Mouse (Mus musculus) intestine, postnatal 0 days (tissue): ENCODE results near the gene Ebf3. TPM values are rescaled to one million over a fixed set of nuclear protein-coding genes. Genes with fewer than 3 reads are reported as not detected.

ENCODE experiments used
- ATAC-seq: fragments of 200-750 bp; cut with Nextera tagmentation; 2 replicates; pipeline ENCODE4 v1.8.0; 2017; ENCODE audit warnings: mild to moderate bottlenecking, moderate TSS enrichment, moderate library complexity
- H3K27ac ChIP-seq: fragments of 300-500 bp; sonication (generic); 2 replicates; pipeline ENCODE4 v1.5.1; 2014; ENCODE audit warnings: mild to moderate bottlenecking, low read depth, low read length, moderate library complexity
- H3K27me3 ChIP-seq: fragments of 300-500 bp; sonication (generic); replicated peaks from 2 replicates; pipeline ENCODE4 v1.6.1; 2014; ENCODE audit warnings: low read length, mixed read lengths; ENCODE audit not compliant: control insufficient read depth, insufficient read depth
- H3K36me3 ChIP-seq: fragments of 300-500 bp; sonication (generic); 2 replicates; pipeline ENCODE4 v1.6.1; 2014; ENCODE audit warnings: mild to moderate bottlenecking, moderate library complexity; ENCODE audit not compliant: control insufficient read depth, insufficient read depth
- H3K4me1 ChIP-seq: fragments of 300-500 bp; sonication (generic); replicated peaks from 2 replicates; pipeline ENCODE4 v1.6.1; 2014; ENCODE audit warnings: antibody characterized with exemption, low read length, mixed read lengths; ENCODE audit not compliant: control insufficient read depth, insufficient read depth
- H3K4me2 ChIP-seq: fragments of 300-500 bp; sonication (generic); replicated peaks from 2 replicates; pipeline ENCODE4 v1.6.1; 2014; ENCODE audit warnings: low read depth, mild to moderate bottlenecking, moderate library complexity
- H3K4me3 ChIP-seq: fragments of 300-500 bp; sonication (generic); 2 replicates; pipeline ENCODE4 v1.5.1; 2014; ENCODE audit warnings: low read depth, low read length
- H3K9ac ChIP-seq: fragments of 300-500 bp; sonication (generic); 2 replicates; pipeline ENCODE4 v1.6.1; 2014; ENCODE audit warnings: mild to moderate bottlenecking, low read depth, low read length
- H3K9me3 ChIP-seq: fragments of 300-500 bp; sonication (generic); 2 replicates; pipeline ENCODE4 v1.6.1; 2016; ENCODE audit warnings: mixed run types; ENCODE audit not compliant: control insufficient read depth
- CTCF ChIP-seq: sonication (generic); IDR thresholded peaks from 2 replicates; pipeline ENCODE4 v1.5.1; 2016; ENCODE audit warnings: low read depth, mild to moderate bottlenecking, control low read depth, antibody characterized with exemption, moderate library complexity
- WGBS: fragments of 180-500 bp; shearing (Covaris S2); extraction: QIAGEN DNeasy Blood & Tissue Kit; methylation state at CpG from one replicate; pipeline ENCODE4 v1.1.7; 2014; 5-methylcytosine and 5-hydroxymethylcytosine counted together
- polyA plus RNA-seq: library from polyadenylated mRNA; unstranded; fragments of >200 nt; fragmentation: Nextera tagmentation; extraction: Ambion mirVana; gene quantifications from 2 replicates; pipeline ENCODE4 v1.2.1, GENCODE M21; 2015

Gene Ebf3
- polyA plus RNA-seq, 1 experiment from 2014 or later = 0.31 TPM

DNA sequence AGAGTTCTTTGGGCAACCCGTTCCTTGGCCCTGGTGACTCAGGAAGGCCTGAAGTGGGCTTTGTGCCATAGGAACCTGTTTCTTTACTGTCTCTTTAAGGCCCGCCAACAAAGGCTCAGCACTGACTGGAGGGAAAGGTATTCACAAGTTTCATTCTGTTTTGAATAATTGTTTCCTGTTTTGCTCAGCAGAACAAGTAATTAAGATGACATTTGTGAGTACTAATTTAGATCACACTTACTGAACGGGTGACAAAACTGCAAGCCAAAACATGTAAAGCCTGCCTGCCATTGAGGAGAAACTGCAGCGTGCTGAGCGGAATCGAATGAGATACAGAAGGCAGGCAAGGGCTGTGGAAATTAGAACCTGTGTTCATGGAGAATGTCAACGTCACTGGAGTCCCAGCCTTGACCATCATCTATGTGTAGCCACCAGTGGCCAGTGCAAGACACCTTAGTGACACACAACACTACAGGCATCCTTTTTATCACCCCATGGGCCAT lies 121.4 kb downstream of the Ebf3 start:
- H3K9me3 ChIP-seq = no peaks in the 10 kb centered on the region
- H3K4me1 ChIP-seq = 0 out of 2 replicates have a peak, but pooled peaks cover 4% of the 10 kb centered on the region
- 0 out of 2 replicates have a peak, but pooled peaks cover 2% of the 10 kb centered on the region for H3K27me3 ChIP-seq
- H3K36me3 ChIP-seq = no peaks in the 10 kb centered on the region
- 77% methylated on average over 7 of the region's 7 CpGs for WGBS
- no peak for ATAC-seq
- H3K27ac ChIP-seq = no peak overlapping the region
- H3K4me3 ChIP-seq = no peak overlapping the region
- H3K9ac ChIP-seq = no peak overlapping the region
- no peak overlapping the region for H3K4me2 ChIP-seq
- TF ChIP-seq CTCF = no peak

DNA sequence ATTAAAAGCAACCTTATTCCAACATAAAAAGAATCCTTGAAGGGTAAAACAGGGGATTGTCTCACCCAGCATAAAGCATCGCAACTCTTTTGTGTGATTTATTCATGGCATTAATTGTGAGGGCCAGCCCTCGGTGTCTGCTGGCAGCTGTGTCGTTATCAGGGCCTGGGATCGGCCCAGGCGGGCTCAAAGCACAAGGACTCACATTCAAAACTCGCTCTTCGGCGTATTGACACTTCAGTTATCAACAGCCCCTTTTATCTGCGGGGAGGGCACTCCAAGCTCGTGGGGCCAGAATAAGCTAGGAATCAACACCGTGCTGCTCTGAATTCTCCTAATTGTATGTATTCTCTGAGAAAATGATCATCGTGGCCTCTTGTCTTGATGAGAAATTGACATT lies 122.4 kb downstream of the Ebf3 start:
- whole genome bisulfite sequencing = 34% methylated on average over 12 of the region's 12 CpGs
- TF ChIP-seq CTCF = no peak
- no peak for ATAC-seq

DNA sequence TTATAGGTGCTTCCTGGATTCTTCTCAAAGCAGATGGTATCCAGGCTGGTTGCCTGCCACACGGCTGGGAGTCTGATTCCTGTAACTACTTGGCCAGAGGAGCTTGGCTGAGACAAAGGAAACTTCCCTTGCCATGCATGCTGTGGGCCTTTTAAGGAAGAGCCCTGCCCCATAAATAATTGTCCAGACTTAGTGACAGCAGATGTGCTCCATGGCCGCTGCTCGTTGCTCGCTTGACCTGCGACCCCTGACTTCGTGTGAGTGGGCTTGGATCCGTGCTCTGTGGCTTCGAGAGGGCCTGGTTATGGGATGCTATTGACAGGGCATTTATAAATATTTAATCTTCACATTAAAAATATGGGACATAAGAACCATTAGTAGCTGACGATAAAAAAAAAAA lies 142.0 kb downstream of the Ebf3 start:
- no peak overlapping the region for H3K27ac ChIP-seq
- no peak overlapping the region for H3K4me2 ChIP-seq
- H3K9me3 ChIP-seq = no peaks in the 10 kb centered on the region
- H3K36me3 ChIP-seq = no peaks in the 10 kb centered on the region
- TF ChIP-seq CTCF = no peak
- no peaks in the 10 kb centered on the region for H3K27me3 ChIP-seq
- H3K4me3 ChIP-seq = no peak overlapping the region
- H3K4me1 ChIP-seq = no peaks in the 10 kb centered on the region
- ATAC-seq = no peak
- WGBS = 46% methylated on average over 9 of the region's 9 CpGs
- H3K9ac ChIP-seq = no peak overlapping the region

More for the DNA sequence above, 122.4 kb downstream of the Ebf3 start:
- no peak overlapping the region for H3K9ac ChIP-seq
- no peak overlapping the region; the same call in 1 of the 2 replicates for H3K4me2 ChIP-seq
- H3K4me3 ChIP-seq = no peak overlapping the region
- H3K9me3 ChIP-seq = no peaks in the 10 kb centered on the region
- H3K27ac ChIP-seq = no peak overlapping the region
- H3K27me3 ChIP-seq = 0 out of 2 replicates have a peak, but pooled peaks cover 2% of the 10 kb centered on the region
- H3K36me3 ChIP-seq = no peaks in the 10 kb centered on the region
- 0 out of 2 replicates have a peak, but pooled peaks cover 4% of the 10 kb centered on the region for H3K4me1 ChIP-seq

DNA sequence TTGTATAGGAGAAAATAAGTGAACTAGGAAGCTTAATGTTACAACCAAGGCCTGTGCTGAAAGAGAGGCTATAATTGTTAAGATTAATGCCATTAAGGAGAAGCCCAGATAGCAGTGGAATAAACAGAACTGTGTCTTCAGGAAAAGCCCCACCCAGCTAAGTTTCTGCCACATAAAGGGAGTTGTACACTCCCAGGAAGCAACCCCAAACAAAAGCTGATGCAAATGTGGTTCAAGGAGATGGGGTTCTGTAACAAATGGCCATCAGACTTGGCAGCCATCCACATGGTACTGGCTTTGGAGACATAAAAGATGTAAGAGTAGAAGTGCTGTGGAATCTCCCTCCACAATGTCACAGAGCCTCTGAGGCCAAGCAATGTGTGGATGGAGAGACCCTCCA lies 155.2 kb downstream of the Ebf3 start:
- no peaks in the 10 kb centered on the region for H3K4me1 ChIP-seq
- H3K4me3 ChIP-seq = no peak overlapping the region
- TF ChIP-seq CTCF = no peak
- no peak overlapping the region for H3K4me2 ChIP-seq
- no peak for ATAC-seq
- no peaks in the 10 kb centered on the region for H3K36me3 ChIP-seq
- no peaks in the 10 kb centered on the region for H3K9me3 ChIP-seq
- no peaks in the 10 kb centered on the region for H3K27me3 ChIP-seq
- no peak overlapping the region for H3K27ac ChIP-seq
- no peak overlapping the region for H3K9ac ChIP-seq

DNA sequence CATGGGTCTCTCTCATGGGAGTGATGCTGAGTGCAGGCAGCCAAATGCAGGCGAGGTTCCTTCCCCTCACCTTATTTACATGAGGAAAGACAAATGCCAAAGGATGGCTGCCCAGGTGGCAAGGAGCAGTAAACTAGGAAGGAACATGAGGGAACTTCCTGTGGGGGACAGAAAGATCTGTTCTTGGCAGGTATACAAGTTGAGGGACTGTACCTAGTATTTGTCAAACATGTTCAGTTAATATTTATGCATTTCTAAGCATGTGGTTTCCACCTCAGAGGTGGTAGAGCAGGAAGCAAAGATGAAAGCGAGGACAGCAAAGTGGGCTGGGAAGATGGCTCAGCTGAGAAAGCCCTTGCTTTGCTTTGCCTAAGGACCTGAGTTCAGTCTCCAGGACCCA lies 159.6 kb downstream of the Ebf3 start:
- no peak overlapping the region for H3K4me3 ChIP-seq
- no peaks in the 10 kb centered on the region for H3K9me3 ChIP-seq
- H3K36me3 ChIP-seq = no peaks in the 10 kb centered on the region
- no peak overlapping the region for H3K9ac ChIP-seq
- H3K4me2 ChIP-seq = no peak overlapping the region
- no peak for ATAC-seq
- no peaks in the 10 kb centered on the region for H3K4me1 ChIP-seq
- no peaks in the 10 kb centered on the region for H3K27me3 ChIP-seq
- TF ChIP-seq CTCF = no peak
- 63% methylated on average over 2 of the region's 2 CpGs for WGBS
- no peak overlapping the region for H3K27ac ChIP-seq

DNA sequence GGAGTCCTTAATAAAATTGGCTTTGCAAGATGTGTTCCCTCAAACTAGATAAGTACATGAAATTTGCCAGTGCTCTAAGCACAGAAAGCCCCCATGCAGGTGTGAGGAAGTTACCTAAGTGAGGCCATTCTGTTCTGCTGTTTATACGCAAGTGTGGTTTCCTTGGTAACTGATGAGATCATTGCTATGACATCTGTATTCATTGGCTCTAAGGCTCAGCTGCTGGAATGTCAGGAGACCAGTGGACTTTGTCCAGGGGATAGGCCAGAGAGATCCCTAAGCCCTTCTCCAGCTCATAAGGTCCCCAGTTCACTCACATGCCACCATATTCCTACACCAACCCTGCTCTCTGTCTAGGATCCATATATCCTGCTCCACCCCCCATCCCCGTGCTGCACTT lies 162.4 kb downstream of the Ebf3 start:
- Histone ChIP-seq H3K36me3 (no peaks in the 10 kb centered on the region), H3K9me3 (no peaks in the 10 kb centered on the region), H3K9ac (no peak overlapping the region), H3K27ac (no peak overlapping the region), H3K4me3 (no peak overlapping the region), H3K4me2 (no peak overlapping the region), H3K4me1 (no peaks in the 10 kb centered on the region), H3K27me3 (no peaks in the 10 kb centered on the region)
- TF ChIP-seq CTCF = no peak
- peak; percentile 89 for ATAC-seq
- 82% methylated on average over 2 of the region's 2 CpGs for WGBS

DNA sequence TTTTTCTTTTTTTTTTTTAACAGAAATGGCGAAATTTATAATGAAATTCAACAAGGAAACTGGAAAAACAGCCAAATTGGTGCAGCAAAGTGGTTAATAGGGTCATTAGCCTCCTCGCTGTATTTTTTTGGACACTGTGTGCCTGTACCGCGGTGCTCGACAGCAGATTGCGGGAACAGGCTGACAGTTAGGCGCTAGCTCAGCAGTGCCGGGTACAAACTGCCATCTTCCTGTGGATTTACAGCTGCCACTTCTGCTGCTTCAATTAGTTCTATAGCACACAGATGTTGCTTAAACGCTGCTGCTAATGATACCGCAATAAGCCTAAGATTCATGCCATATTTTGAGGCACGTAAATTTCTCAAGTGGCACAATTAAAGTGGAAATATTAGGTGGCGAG lies 167.1 kb downstream of the Ebf3 start:
- TF ChIP-seq CTCF = no peak
- H3K27ac ChIP-seq = no peak overlapping the region
- no peaks in the 10 kb centered on the region for H3K4me1 ChIP-seq
- no peaks in the 10 kb centered on the region for H3K36me3 ChIP-seq
- no peak overlapping the region for H3K4me2 ChIP-seq
- no peaks in the 10 kb centered on the region for H3K9me3 ChIP-seq
- no peak overlapping the region for H3K4me3 ChIP-seq
- H3K27me3 ChIP-seq = no peaks in the 10 kb centered on the region
- 87% methylated on average over 12 of the region's 12 CpGs for WGBS
- no peak overlapping the region for H3K9ac ChIP-seq
- ATAC-seq = no peak

Other genes starting within 250 kb of the Ebf3 start
- gene 9430038I01Rik, start 96.3 kb upstream of the Ebf3 start, polyA plus RNA-seq = 28.3 and 29.8 TPM in 2 replicates
- gene Glrx3, start 123.2 kb upstream of the Ebf3 start, polyA plus RNA-seq = 127 and 129 TPM in 2 replicates